Mouse (Mus musculus): ENCODE measurements around the gene Ccdc110. TPM values are rescaled to one million over a fixed set of nuclear protein-coding genes. Genes with fewer than 3 reads are reported as not detected.

The Ccdc110 gene
- polyA plus RNA-seq, 1 experiment, result 21.8 TPM

GRCm38 (mm10) chr8:45903659-45904058, 30.8 kb upstream of the Ccdc110 start:
- Histone ChIP-seq H3K27me3 (ENCODE audit: control insufficient read depth, insufficient read depth, low read length) (no peaks in the 10 kb centered on the region), H3K4me1 (ENCODE audit: control insufficient read depth, insufficient read depth, low read length) (no peaks in the 10 kb centered on the region), H3K27ac (ENCODE audit: control insufficient read depth, insufficient read depth, low read depth, low read length) (no peak overlapping the region), H3K36me3 (ENCODE audit: control insufficient read depth, insufficient read depth, low read length) (no peaks in the 10 kb centered on the region), H3K4me3 (ENCODE audit: control insufficient read depth, low read depth, low read length) (no peak overlapping the region)
- no peak for TF ChIP-seq POLR2A (IDR thresholded peaks at IDR 0.05; ENCODE audit: control insufficient read depth, low read depth, low read length)
- no peak for TF ChIP-seq CTCF (IDR thresholded peaks at IDR 0.05; ENCODE audit: control insufficient read depth, insufficient read depth, insufficient replicate concordance, low read depth, low read length)

- no peak overlapping the region for H3K27ac ChIP-seq (ENCODE audit: control insufficient read depth, insufficient read depth, low read depth, low read length)
- H3K36me3 ChIP-seq (ENCODE audit: control insufficient read depth, insufficient read depth, low read length), result no peaks in the 10 kb centered on the region
- TF ChIP-seq CTCF (IDR thresholded peaks at IDR 0.05; ENCODE audit: control insufficient read depth, insufficient read depth, insufficient replicate concordance, low read depth, low read length) (no peak), POLR2A (IDR thresholded peaks at IDR 0.05; ENCODE audit: control insufficient read depth, low read depth, low read length) (no peak)
- no peaks in the 10 kb centered on the region for H3K4me1 ChIP-seq (ENCODE audit: control insufficient read depth, insufficient read depth, low read length)
- no peaks in the 10 kb centered on the region for H3K27me3 ChIP-seq (ENCODE audit: control insufficient read depth, insufficient read depth, low read length)
- H3K4me3 ChIP-seq (ENCODE audit: control insufficient read depth, low read depth, low read length), result no peak overlapping the region
These were observed 28.7 kb upstream of the Ccdc110 start for GRCm38 (mm10) chr8:45905591-45906250.

- Histone ChIP-seq H3K4me1 (ENCODE audit: control insufficient read depth, insufficient read depth, low read length) (no peaks in the 10 kb centered on the region), H3K27ac (ENCODE audit: control insufficient read depth, insufficient read depth, low read depth, low read length) (no peak overlapping the region), H3K27me3 (ENCODE audit: control insufficient read depth, insufficient read depth, low read length) (no peaks in the 10 kb centered on the region), H3K36me3 (ENCODE audit: control insufficient read depth, insufficient read depth, low read length) (no peaks in the 10 kb centered on the region), H3K4me3 (ENCODE audit: control insufficient read depth, low read depth, low read length) (no peak overlapping the region)
- TF ChIP-seq POLR2A (IDR thresholded peaks at IDR 0.05; ENCODE audit: control insufficient read depth, low read depth, low read length) (no peak), CTCF (IDR thresholded peaks at IDR 0.05; ENCODE audit: control insufficient read depth, insufficient read depth, insufficient replicate concordance, low read depth, low read length) (no peak)
These were observed 28.2 kb upstream of the Ccdc110 start for GRCm38 (mm10) chr8:45906251-45906619.

GRCm38 (mm10) chr8:45913707-45914106, 20.7 kb upstream of the Ccdc110 start:
- Histone ChIP-seq H3K36me3 (ENCODE audit: control insufficient read depth, insufficient read depth, low read length) (no peaks in the 10 kb centered on the region), H3K4me3 (ENCODE audit: control insufficient read depth, low read depth, low read length) (peak overlapping the region; percentile 85), H3K27me3 (ENCODE audit: control insufficient read depth, insufficient read depth, low read length) (no peaks in the 10 kb centered on the region), H3K27ac (ENCODE audit: control insufficient read depth, insufficient read depth, low read depth, low read length) (no peak overlapping the region), H3K4me1 (ENCODE audit: control insufficient read depth, insufficient read depth, low read length) (peaks cover 6% of the 10 kb centered on the region)
- TF ChIP-seq CTCF (IDR thresholded peaks at IDR 0.05; ENCODE audit: control insufficient read depth, insufficient read depth, insufficient replicate concordance, low read depth, low read length) (no peak), POLR2A (IDR thresholded peaks at IDR 0.05; ENCODE audit: control insufficient read depth, low read depth, low read length) (no peak)

GRCm38 (mm10) chr8:45916496-45916895, 17.9 kb upstream of the Ccdc110 start:
- Histone ChIP-seq H3K36me3 (ENCODE audit: control insufficient read depth, insufficient read depth, low read length) (no peaks in the 10 kb centered on the region), H3K27me3 (ENCODE audit: control insufficient read depth, insufficient read depth, low read length) (no peaks in the 10 kb centered on the region), H3K27ac (ENCODE audit: control insufficient read depth, insufficient read depth, low read depth, low read length) (no peak overlapping the region), H3K4me1 (ENCODE audit: control insufficient read depth, insufficient read depth, low read length) (peaks cover 6% of the 10 kb centered on the region), H3K4me3 (ENCODE audit: control insufficient read depth, low read depth, low read length) (no peak overlapping the region)
- TF ChIP-seq CTCF (IDR thresholded peaks at IDR 0.05; ENCODE audit: control insufficient read depth, insufficient read depth, insufficient replicate concordance, low read depth, low read length) (no peak), POLR2A (IDR thresholded peaks at IDR 0.05; ENCODE audit: control insufficient read depth, low read depth, low read length) (no peak)

GRCm38 (mm10) chr8:45917040-45917679, 17.3 kb upstream of the Ccdc110 start:
- Histone ChIP-seq H3K36me3 (ENCODE audit: control insufficient read depth, insufficient read depth, low read length) (no peaks in the 10 kb centered on the region), H3K4me1 (ENCODE audit: control insufficient read depth, insufficient read depth, low read length) (peaks cover 6% of the 10 kb centered on the region), H3K27ac (ENCODE audit: control insufficient read depth, insufficient read depth, low read depth, low read length) (no peak overlapping the region), H3K27me3 (ENCODE audit: control insufficient read depth, insufficient read depth, low read length) (no peaks in the 10 kb centered on the region), H3K4me3 (ENCODE audit: control insufficient read depth, low read depth, low read length) (no peak overlapping the region; the same call in 1 of the 2 replicates)
- TF ChIP-seq POLR2A (IDR thresholded peaks at IDR 0.05; ENCODE audit: control insufficient read depth, low read depth, low read length), result no peak
- TF ChIP-seq CTCF (IDR thresholded peaks at IDR 0.05; ENCODE audit: control insufficient read depth, insufficient read depth, insufficient replicate concordance, low read depth, low read length), result no peak

GRCm38 (mm10) chr8:45918891-45919290, 15.5 kb upstream of the Ccdc110 start:
- H3K4me3 ChIP-seq (ENCODE audit: control insufficient read depth, low read depth, low read length), result no peak overlapping the region
- no peaks in the 10 kb centered on the region for H3K27me3 ChIP-seq (ENCODE audit: control insufficient read depth, insufficient read depth, low read length)
- TF ChIP-seq CTCF (IDR thresholded peaks at IDR 0.05; ENCODE audit: control insufficient read depth, insufficient read depth, insufficient replicate concordance, low read depth, low read length) (no peak), POLR2A (IDR thresholded peaks at IDR 0.05; ENCODE audit: control insufficient read depth, low read depth, low read length) (no peak)
- H3K4me1 ChIP-seq (ENCODE audit: control insufficient read depth, insufficient read depth, low read length), result peaks cover 6% of the 10 kb centered on the region
- H3K36me3 ChIP-seq (ENCODE audit: control insufficient read depth, insufficient read depth, low read length), result no peaks in the 10 kb centered on the region
- H3K27ac ChIP-seq (ENCODE audit: control insufficient read depth, insufficient read depth, low read depth, low read length), result peak overlapping the region; percentile 52; the same call in 1 of the 2 replicates

Data from testis, adult 2 months (tissue).